Mouse (Mus musculus) brain, embryonic 14.5 days (tissue): ENCODE measurements around the gene Nrxn1.

Source experiments
- CTCF ChIP-seq: fragments of 200-500 bp; IDR thresholded peaks from 2 replicates; pipeline ENCODE4 v1.5.1; 2012; ENCODE audit warnings: inconsistent platforms, mild to moderate bottlenecking, moderate library complexity, borderline replicate concordance; ENCODE audit not compliant: insufficient read depth, insufficient read length; ENCODE audit errors: extremely low read depth
- POLR2A ChIP-seq: fragments of 200-500 bp; IDR thresholded peaks from 2 replicates; pipeline ENCODE4 v1.6.1; 2012; ENCODE audit warnings: mild to moderate bottlenecking, inconsistent platforms, borderline replicate concordance; ENCODE audit not compliant: poor library complexity, insufficient read depth, insufficient read length, severe bottlenecking; ENCODE audit errors: extremely low read depth

GRCm38 (mm10) chr17:90997714-90998113 lies 95.2 kb downstream of the Nrxn1 start:
- TF ChIP-seq CTCF (no peak), POLR2A (no peak)
